Mouse (Mus musculus) limb, embryonic 14.5 days (tissue): Measurements from ENCODE around the gene Matn1. TPM values are rescaled to one million over a fixed set of nuclear protein-coding genes. Genes with fewer than 3 reads are reported as not detected.

Experiments used
- ATAC-seq: fragments of 200-750 bp; cut with Nextera tagmentation; 2 replicates; pipeline ENCODE4 v1.8.0; 2017; ENCODE audit warnings: low read depth, moderate number of reproducible peaks, moderate TSS enrichment; ENCODE audit not compliant: low FRiP score
- DNase-seq: peaks from one replicate; pipeline ENCODE4 v3.0.0-alpha.2; 2015; ENCODE audit warnings: low spot score
- H3K27ac ChIP-seq: fragments of 300-500 bp; sonication (generic); replicated peaks from 2 replicates; pipeline ENCODE4 v1.5.1; 2014; ENCODE audit warnings: low read depth, mild to moderate bottlenecking, low read length, moderate library complexity, mixed read lengths
- H3K27me3 ChIP-seq: fragments of 300-500 bp; sonication (generic); 2 replicates; pipeline ENCODE4 v1.6.1; 2014; ENCODE audit warnings: low read length, mixed read lengths; ENCODE audit not compliant: control insufficient read depth, insufficient read depth
- H3K36me3 ChIP-seq: fragments of 300-500 bp; sonication (generic); 2 replicates; pipeline ENCODE4 v1.6.1; 2014; ENCODE audit warnings: mild to moderate bottlenecking, low read length, moderate library complexity, mixed read lengths; ENCODE audit not compliant: control insufficient read depth, insufficient read depth
- H3K4me1 ChIP-seq: fragments of 300-500 bp; sonication (generic); 2 replicates; pipeline ENCODE4 v1.6.1; 2014; ENCODE audit warnings: antibody characterized with exemption, low read length, mixed read lengths; ENCODE audit not compliant: control insufficient read depth, insufficient read depth
- H3K4me2 ChIP-seq: fragments of 300-500 bp; sonication (generic); replicated peaks from 2 replicates; pipeline ENCODE4 v1.6.1; 2014; ENCODE audit warnings: low read depth, mild to moderate bottlenecking, low read length, moderate library complexity; ENCODE audit not compliant: severe bottlenecking
- H3K4me3 ChIP-seq: fragments of 300-500 bp; sonication (generic); replicated peaks from 2 replicates; pipeline ENCODE4 v1.5.1; 2014; ENCODE audit warnings: low read length
- H3K9ac ChIP-seq: fragments of 300-500 bp; sonication (generic); 2 replicates; pipeline ENCODE4 v1.6.1; 2014; ENCODE audit warnings: mild to moderate bottlenecking, low read depth, low read length, moderate library complexity; ENCODE audit not compliant: severe bottlenecking
- H3K9me3 ChIP-seq: fragments of 300-500 bp; sonication (generic); 2 replicates; pipeline ENCODE4 v1.6.1; 2016; ENCODE audit warnings: low read length; ENCODE audit not compliant: control insufficient read depth
- POLR2A ChIP-seq: fragments of 200-500 bp; IDR thresholded peaks from 2 replicates; pipeline ENCODE4 v1.8.0; 2012; ENCODE audit warnings: inconsistent platforms, mild to moderate bottlenecking, moderate library complexity, borderline replicate concordance; ENCODE audit not compliant: insufficient read depth, insufficient read length; ENCODE audit errors: extremely low read depth
- WGBS: fragments of 180-500 bp; shearing (Covaris S2); extraction: QIAGEN DNeasy Blood & Tissue Kit; methylation state at CpG from one replicate; pipeline ENCODE4 v1.1.7; 2014; 5-methylcytosine and 5-hydroxymethylcytosine counted together
- polyA plus RNA-seq, 2 experiments: library from polyadenylated mRNA; depleted of rRNA in 1 of 2; stranded (reverse) in 1 of 2; unstranded in 1 of 2; fragments of >200 nt; fragmentation: Nextera tagmentation in 1 of 2; extraction: Ambion mirVana in 1 of 2; gene quantifications; 2 replicates each; pipeline versions ENCODE4 v1.2.1 to v1.2.3; 2012 to 2014

The Matn1 gene
- polyA plus RNA-seq, 2 experiments: 113 to 471 TPM

DNA sequence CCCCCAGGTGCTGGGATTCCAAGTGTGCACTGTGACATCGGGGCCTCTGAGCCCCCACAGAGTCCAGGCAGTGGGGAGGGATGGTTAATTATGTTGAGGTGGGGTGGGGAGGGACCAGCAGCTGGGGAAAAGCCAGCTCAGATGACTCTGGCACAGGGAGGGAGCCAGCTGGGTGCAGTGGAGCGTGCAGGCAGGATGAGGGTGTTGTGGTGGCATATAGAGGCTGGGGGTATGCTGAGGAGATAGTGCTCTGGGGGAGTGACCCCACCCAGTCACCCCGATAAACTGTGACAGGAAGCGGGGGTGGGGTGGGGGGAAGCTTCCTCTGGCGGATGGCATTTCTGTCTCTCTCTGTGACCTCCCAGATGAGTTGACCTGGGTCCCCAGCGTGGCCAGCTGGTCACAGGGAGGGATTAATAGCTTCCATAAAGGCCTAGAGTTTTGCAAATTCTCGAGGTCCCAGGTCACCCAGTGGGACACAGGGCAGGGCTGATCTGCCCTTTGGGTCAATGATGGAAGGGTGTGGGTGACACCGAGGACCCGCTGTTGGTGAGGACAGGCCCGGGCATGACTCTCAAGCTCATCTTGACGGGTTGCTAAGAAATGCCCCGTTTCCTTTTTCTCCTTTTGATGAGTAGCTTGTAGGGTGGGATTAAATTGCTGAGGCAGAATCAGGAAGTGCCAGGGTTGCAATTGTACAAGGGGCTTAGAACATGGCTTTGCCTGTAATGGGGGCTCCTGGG lies 23.1 kb upstream of the Matn1 start:
- Histone ChIP-seq H3K9me3 (no peaks in the 10 kb centered on the region), H3K4me3 (no peak overlapping the region), H3K27ac (no peak overlapping the region), H3K36me3 (no peaks in the 10 kb centered on the region), H3K4me1 (0 out of 2 replicates have a peak, but pooled peaks cover 3% of the 10 kb centered on the region), H3K4me2 (no peak overlapping the region), H3K9ac (no peak overlapping the region), H3K27me3 (no peaks in the 10 kb centered on the region)
- DNase-seq (no peak), ATAC-seq (no peak)
- WGBS: 47% methylated on average over 12 of the region's 12 CpGs
- TF ChIP-seq POLR2A: no peak

DNA sequence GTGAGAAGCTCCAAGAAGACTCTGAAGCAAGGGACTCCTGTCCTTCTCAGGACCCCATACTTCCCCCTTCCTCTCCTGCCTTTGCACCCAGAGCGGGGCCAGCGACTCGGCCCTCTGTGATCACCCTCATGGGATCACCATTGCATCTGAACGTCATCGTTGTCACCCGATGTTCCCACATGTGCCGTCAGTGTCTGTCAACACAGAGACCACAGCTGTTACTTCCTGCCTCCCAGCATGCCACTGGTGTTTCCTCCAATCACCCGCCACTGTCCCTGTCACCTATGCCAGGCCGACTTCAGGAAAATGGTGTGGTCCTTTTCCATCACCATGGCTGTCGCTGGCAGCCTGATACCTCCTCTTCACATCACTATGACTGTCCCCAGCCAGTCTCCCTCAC lies 22.2 kb upstream of the Matn1 start:
- no peak overlapping the region for H3K4me3 ChIP-seq
- H3K27me3 ChIP-seq: no peaks in the 10 kb centered on the region
- H3K27ac ChIP-seq: no peak overlapping the region
- H3K9me3 ChIP-seq: no peaks in the 10 kb centered on the region
- ATAC-seq (no peak), DNase-seq (no peak)
- no peak overlapping the region for H3K9ac ChIP-seq
- H3K4me1 ChIP-seq: 0 out of 2 replicates have a peak, but pooled peaks cover 3% of the 10 kb centered on the region
- no peaks in the 10 kb centered on the region for H3K36me3 ChIP-seq
- TF ChIP-seq POLR2A: no peak
- no peak overlapping the region for H3K4me2 ChIP-seq
- 74% methylated on average over 10 of the region's 10 CpGs for WGBS

DNA sequence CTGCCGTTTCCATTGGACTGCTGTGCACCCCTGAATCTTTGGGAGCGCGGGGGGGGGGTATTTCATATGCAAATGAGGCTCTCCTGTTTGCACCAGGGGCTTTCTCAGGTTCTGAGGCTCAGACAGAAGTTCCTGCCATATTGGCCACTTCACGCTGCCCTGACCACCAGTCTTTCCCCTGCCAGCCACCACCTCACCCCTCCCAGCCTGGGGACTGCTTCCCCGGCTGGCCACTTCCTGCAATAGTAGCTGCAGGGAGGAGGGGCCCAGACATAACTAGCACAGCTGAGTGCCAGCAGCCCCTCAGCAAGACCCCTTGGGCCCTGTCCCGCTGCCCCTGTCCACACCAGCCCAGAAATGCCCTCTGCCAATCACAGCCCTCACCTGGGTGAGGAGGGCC lies 17.9 kb upstream of the Matn1 start:
- ATAC-seq: no peak
- 44% methylated on average over 6 of the region's 6 CpGs for WGBS

DNA sequence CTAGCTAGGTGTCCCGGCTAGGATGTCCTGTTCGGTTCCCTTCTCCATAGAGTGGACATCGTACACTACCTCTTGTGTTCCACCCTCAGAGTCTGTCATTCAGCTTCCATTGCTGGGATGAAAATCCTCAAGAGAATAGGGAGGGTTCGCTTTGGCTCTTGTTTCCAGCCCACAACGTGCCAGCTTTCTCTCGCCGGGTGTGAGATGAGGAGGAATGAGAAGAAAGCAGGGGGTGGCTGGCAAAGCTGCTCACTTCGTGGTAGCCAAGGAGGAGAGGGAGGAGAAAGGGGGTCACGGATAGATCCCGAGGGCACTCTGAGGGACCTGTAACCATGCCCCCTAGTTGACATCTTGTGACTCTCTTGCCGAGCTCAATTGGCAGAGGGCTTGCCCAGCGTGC lies 16.4 kb upstream of the Matn1 start:
- no peak for DNase-seq
- no peak for TF ChIP-seq POLR2A

More for the DNA sequence above, 17.9 kb upstream of the Matn1 start:
- H3K4me1 ChIP-seq: no peaks in the 10 kb centered on the region
- DNase-seq: no peak
- H3K4me3 ChIP-seq: no peak overlapping the region
- no peaks in the 10 kb centered on the region for H3K27me3 ChIP-seq
- no peak overlapping the region for H3K9ac ChIP-seq
- no peaks in the 10 kb centered on the region for H3K9me3 ChIP-seq
- no peak overlapping the region for H3K27ac ChIP-seq
- H3K4me2 ChIP-seq: no peak overlapping the region
- no peak for TF ChIP-seq POLR2A
- H3K36me3 ChIP-seq: no peaks in the 10 kb centered on the region

DNA sequence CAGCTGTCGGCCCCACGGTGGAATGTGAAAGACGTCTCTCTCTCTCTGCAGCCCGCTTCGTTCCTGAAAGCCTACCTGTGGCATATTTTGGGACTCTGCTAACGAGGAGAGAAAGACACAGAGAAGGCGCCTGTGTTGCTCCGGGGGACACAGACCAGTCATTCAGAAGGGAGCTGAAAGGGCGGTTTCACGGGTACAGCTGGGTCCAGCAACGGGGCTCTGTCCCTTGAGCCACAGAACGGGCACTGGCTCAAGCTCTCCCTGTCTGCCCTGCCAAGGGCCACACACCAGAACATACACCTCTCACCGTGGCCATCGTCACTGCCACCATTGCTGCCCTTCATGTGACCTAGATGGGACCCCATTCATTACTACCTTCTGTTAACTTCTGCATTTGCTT lies 1.5 kb upstream of the Matn1 start:
- DNase-seq: no peak
- no peak for TF ChIP-seq POLR2A
- Histone ChIP-seq H3K4me2 (no peak overlapping the region), H3K27me3 (no peaks in the 10 kb centered on the region), H3K4me3 (no peak overlapping the region), H3K9me3 (no peaks in the 10 kb centered on the region), H3K4me1 (peaks cover 26% of the 10 kb centered on the region), H3K9ac (no peak overlapping the region), H3K36me3 (no peaks in the 10 kb centered on the region), H3K27ac (peak overlapping the region; percentile 50; the same call in 1 of the 2 replicates)
- 0 out of 2 replicates have a peak, but pooled peaks have one; percentile 23 for ATAC-seq
- 38% methylated on average over 14 of the region's 14 CpGs for WGBS

More for the DNA sequence above, 16.4 kb upstream of the Matn1 start:
- no peak overlapping the region for H3K27ac ChIP-seq
- no peak overlapping the region for H3K9ac ChIP-seq
- H3K27me3 ChIP-seq: no peaks in the 10 kb centered on the region
- no peak for ATAC-seq
- H3K36me3 ChIP-seq: no peaks in the 10 kb centered on the region
- no peaks in the 10 kb centered on the region for H3K4me1 ChIP-seq
- H3K4me3 ChIP-seq: no peak overlapping the region
- H3K4me2 ChIP-seq: no peak overlapping the region
- WGBS: 90% methylated on average over 12 of the region's 12 CpGs
- no peaks in the 10 kb centered on the region for H3K9me3 ChIP-seq
